Mouse (Mus musculus): ENCODE data around the gene Acss2. TPM values are rescaled to one million over a fixed set of nuclear protein-coding genes. Genes with fewer than 3 reads are reported as not detected.

Acss2 gene
- polyA plus RNA-seq, 1 experiment from 2014 or later = 9.5 TPM

DNA sequence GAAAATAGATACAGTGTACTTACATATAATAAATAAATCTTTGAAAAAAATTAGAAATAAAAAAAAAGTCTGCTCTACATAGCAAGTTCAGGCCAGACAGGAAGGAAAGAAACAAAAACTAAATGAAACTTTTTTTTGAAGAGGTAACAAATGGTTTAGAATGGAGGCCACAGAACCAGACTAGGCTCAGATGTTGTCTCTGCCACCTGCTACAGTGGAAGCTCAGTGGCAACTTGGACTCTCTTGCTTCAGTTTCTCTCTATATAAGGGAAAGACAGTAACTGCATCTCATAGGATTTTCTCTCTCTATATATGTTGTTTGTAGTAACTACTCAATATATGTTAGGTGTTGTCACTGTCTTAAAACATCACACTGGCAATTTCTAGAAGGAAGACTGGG, 34.6 kb downstream of the Acss2 start:
- no peaks in the 10 kb centered on the region for H3K36me3 ChIP-seq (ENCODE audit: control insufficient read depth, insufficient read depth, low read length)
- H3K9me3 ChIP-seq (ENCODE audit: control insufficient read depth, low read depth, low read length) = no peaks in the 10 kb centered on the region
- no peak overlapping the region for H3K9ac ChIP-seq (replicated peaks; ENCODE audit: low read depth, low read length)
- H3K4me1 ChIP-seq (ENCODE audit: control insufficient read depth, insufficient read depth, low read length) = no peaks in the 10 kb centered on the region
- H3K4me2 ChIP-seq (replicated peaks; ENCODE audit: low read depth, low read length) = no peak overlapping the region
- peak overlapping the region; percentile 57; the same call in 1 of the 2 replicates for H3K27ac ChIP-seq (ENCODE audit: low read length)
- H3K27me3 ChIP-seq (ENCODE audit: control insufficient read depth, insufficient read depth, low read length) = no peaks in the 10 kb centered on the region
- no peak overlapping the region for H3K4me3 ChIP-seq (ENCODE audit: low read depth, low read length)
- no peak for ATAC-seq (ENCODE audit: insufficient number of reproducible peaks, insufficient read depth, low FRiP score, low read depth)

DNA sequence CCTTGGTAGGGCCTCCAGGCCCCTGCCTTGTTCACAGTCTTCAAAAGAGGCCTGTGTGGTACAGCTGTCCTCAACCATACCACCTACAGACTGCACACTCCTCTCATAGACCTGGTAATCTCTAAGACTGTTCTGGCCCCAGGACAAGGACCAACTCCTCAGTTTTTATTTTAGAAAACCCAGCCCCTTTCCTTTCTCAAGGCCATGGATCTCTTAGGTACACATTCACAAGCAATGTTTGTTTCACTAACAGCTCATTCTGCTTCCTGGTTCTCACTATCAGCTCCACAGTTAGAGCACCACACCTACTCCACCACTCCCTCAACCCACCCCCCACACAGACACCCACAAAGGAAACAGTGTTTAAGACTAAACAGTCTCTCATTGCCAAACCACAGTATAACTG, 35.2 kb downstream of the Acss2 start:
- H3K36me3 ChIP-seq (ENCODE audit: control insufficient read depth, insufficient read depth, low read length) = no peaks in the 10 kb centered on the region
- peak overlapping the region; percentile 57; the same call in 1 of the 2 replicates for H3K27ac ChIP-seq (ENCODE audit: low read length)
- no peaks in the 10 kb centered on the region for H3K4me1 ChIP-seq (ENCODE audit: control insufficient read depth, insufficient read depth, low read length)
- no peak overlapping the region for H3K4me3 ChIP-seq (ENCODE audit: low read depth, low read length)
- no peaks in the 10 kb centered on the region for H3K9me3 ChIP-seq (ENCODE audit: control insufficient read depth, low read depth, low read length)
- no peaks in the 10 kb centered on the region for H3K27me3 ChIP-seq (ENCODE audit: control insufficient read depth, insufficient read depth, low read length)
- H3K9ac ChIP-seq (replicated peaks; ENCODE audit: low read depth, low read length) = no peak overlapping the region
- ATAC-seq (ENCODE audit: insufficient number of reproducible peaks, insufficient read depth, low FRiP score, low read depth) = peak; percentile 77
- no peak overlapping the region for H3K4me2 ChIP-seq (replicated peaks; ENCODE audit: low read depth, low read length)

DNA sequence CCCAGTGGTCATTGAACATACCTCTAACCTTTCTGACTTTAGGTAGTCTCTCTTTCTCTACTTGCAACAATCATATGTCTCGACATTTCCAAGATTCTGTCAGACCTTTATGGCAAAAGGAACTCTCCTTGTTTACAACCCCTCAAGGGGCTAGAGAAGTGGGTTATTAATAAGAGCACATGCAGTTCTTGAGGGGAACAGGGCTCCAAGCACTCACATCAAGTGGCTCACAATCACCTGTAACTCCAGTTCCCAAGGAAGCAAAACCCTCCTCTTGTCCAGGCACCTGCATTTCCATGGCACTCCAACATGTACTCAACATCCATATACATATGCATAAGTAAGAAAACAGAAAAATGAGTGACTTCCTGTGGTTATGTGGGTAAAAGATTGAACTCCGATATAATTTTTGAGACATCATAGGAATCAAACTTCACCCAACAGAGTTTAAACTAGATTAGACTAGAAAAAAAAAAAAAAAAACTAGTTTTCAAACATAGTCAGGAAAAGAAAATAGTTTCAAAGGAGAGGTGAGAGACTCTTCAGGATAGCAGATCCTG, 36.8 kb downstream of the Acss2 start:
- ATAC-seq (ENCODE audit: insufficient number of reproducible peaks, insufficient read depth, low FRiP score, low read depth) = no peak
- WGBS = 85% methylated on average over 2 of the region's 2 CpGs
- no peaks in the 10 kb centered on the region for H3K4me1 ChIP-seq (ENCODE audit: control insufficient read depth, insufficient read depth, low read length)

DNA sequence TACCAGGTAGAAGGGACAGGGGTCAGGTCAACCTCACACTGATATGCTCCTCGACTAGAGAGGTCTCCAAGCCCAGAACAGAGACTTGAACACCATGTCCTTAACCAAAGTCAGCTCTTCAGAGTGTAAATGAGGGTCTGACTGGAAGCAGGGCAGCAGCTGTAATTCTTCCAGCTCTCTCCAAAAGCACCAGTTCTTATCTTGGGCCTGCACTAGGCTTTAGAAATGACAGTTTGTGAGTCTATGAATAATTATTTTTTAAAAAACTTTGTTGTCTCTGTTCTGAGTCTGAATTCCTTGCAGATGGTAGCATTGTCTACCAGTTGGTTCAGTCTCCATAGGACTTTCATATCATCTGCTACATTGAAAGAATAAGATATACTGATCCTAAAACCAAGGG, 44.5 kb downstream of the Acss2 start:
- Histone ChIP-seq H3K4me2 (replicated peaks; ENCODE audit: low read depth, low read length) (no peak overlapping the region), H3K4me1 (ENCODE audit: control insufficient read depth, insufficient read depth, low read length) (no peaks in the 10 kb centered on the region), H3K9me3 (ENCODE audit: control insufficient read depth, low read depth, low read length) (no peaks in the 10 kb centered on the region), H3K27ac (ENCODE audit: low read length) (no peak overlapping the region), H3K4me3 (ENCODE audit: low read depth, low read length) (no peak overlapping the region), H3K36me3 (ENCODE audit: control insufficient read depth, insufficient read depth, low read length) (peaks cover 2% of the 10 kb centered on the region; the same call in 1 of the 2 replicates), H3K27me3 (ENCODE audit: control insufficient read depth, insufficient read depth, low read length) (no peaks in the 10 kb centered on the region), H3K9ac (replicated peaks; ENCODE audit: low read depth, low read length) (no peak overlapping the region)
- WGBS = 48% methylated on average over 1 of the region's 1 CpGs
- ATAC-seq (ENCODE audit: insufficient number of reproducible peaks, insufficient read depth, low FRiP score, low read depth) = no peak

More for the DNA sequence above, 36.8 kb downstream of the Acss2 start:
- Histone ChIP-seq H3K27ac (ENCODE audit: low read length) (no peak overlapping the region), H3K4me3 (ENCODE audit: low read depth, low read length) (no peak overlapping the region), H3K4me2 (replicated peaks; ENCODE audit: low read depth, low read length) (no peak overlapping the region), H3K9ac (replicated peaks; ENCODE audit: low read depth, low read length) (no peak overlapping the region), H3K9me3 (ENCODE audit: control insufficient read depth, low read depth, low read length) (no peaks in the 10 kb centered on the region), H3K36me3 (ENCODE audit: control insufficient read depth, insufficient read depth, low read length) (no peaks in the 10 kb centered on the region), H3K27me3 (ENCODE audit: control insufficient read depth, insufficient read depth, low read length) (no peaks in the 10 kb centered on the region)

DNA sequence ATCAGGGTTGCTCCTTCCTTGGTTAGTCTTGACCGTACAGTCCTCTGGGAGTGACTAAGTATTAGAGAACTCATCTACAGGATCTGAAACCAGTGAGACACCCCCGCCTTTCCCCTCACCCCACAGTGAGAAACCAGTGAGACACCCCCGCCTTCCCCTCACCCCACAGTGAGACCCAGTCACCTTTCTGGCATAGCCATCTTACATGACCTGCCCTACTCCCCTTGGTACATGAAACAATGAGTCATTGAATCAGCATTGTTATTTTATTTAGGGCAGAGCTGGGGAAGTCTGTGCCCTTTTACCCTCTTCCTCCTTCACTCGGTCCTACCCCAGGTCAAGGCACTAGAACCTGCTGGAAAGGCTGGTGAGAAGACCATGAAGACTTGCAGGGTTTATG, 45.2 kb downstream of the Acss2 start:
- no peaks in the 10 kb centered on the region for H3K27me3 ChIP-seq (ENCODE audit: control insufficient read depth, insufficient read depth, low read length)
- 79% methylated on average over 4 of the region's 4 CpGs for WGBS
- no peak overlapping the region for H3K4me2 ChIP-seq (replicated peaks; ENCODE audit: low read depth, low read length)
- ATAC-seq (ENCODE audit: insufficient number of reproducible peaks, insufficient read depth, low FRiP score, low read depth) = no peak
- no peaks in the 10 kb centered on the region for H3K9me3 ChIP-seq (ENCODE audit: control insufficient read depth, low read depth, low read length)
- peaks cover 2% of the 10 kb centered on the region; the same call in 1 of the 2 replicates for H3K36me3 ChIP-seq (ENCODE audit: control insufficient read depth, insufficient read depth, low read length)
- no peak overlapping the region for H3K9ac ChIP-seq (replicated peaks; ENCODE audit: low read depth, low read length)
- H3K4me3 ChIP-seq (ENCODE audit: low read depth, low read length) = no peak overlapping the region
- H3K4me1 ChIP-seq (ENCODE audit: control insufficient read depth, insufficient read depth, low read length) = no peaks in the 10 kb centered on the region
- no peak overlapping the region for H3K27ac ChIP-seq (ENCODE audit: low read length)

DNA sequence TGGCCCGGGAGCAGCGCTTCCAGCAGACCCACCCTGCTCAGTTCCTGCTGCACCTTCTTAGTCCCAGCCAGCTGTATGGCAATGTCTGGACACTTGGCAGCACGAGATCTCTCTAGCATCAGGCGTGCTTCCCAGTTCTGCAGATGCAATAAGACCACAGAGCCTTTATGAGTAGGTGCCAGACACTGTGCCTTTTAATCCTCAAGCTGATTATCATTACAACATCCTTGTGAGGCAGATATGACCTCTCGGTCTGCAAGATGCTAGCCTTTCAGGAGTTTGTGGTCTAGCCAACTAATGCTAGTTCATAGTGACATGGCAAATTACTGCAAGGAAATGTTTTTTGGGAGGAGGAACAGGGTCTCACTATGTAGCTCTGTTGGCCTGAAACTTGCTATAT, 50.0 kb downstream of the Acss2 start:
- no peak for ATAC-seq (ENCODE audit: insufficient number of reproducible peaks, insufficient read depth, low FRiP score, low read depth)
- WGBS = 90% methylated on average over 5 of the region's 5 CpGs
- no peak overlapping the region for H3K4me2 ChIP-seq (replicated peaks; ENCODE audit: low read depth, low read length)
- no peak overlapping the region for H3K4me3 ChIP-seq (ENCODE audit: low read depth, low read length)
- H3K36me3 ChIP-seq (ENCODE audit: control insufficient read depth, insufficient read depth, low read length) = peaks cover 2% of the 10 kb centered on the region; the same call in 1 of the 2 replicates
- no peaks in the 10 kb centered on the region for H3K27me3 ChIP-seq (ENCODE audit: control insufficient read depth, insufficient read depth, low read length)
- H3K9ac ChIP-seq (replicated peaks; ENCODE audit: low read depth, low read length) = no peak overlapping the region
- no peaks in the 10 kb centered on the region for H3K9me3 ChIP-seq (ENCODE audit: control insufficient read depth, low read depth, low read length)
- no peaks in the 10 kb centered on the region for H3K4me1 ChIP-seq (ENCODE audit: control insufficient read depth, insufficient read depth, low read length)
- H3K27ac ChIP-seq (ENCODE audit: low read length) = no peak overlapping the region

DNA sequence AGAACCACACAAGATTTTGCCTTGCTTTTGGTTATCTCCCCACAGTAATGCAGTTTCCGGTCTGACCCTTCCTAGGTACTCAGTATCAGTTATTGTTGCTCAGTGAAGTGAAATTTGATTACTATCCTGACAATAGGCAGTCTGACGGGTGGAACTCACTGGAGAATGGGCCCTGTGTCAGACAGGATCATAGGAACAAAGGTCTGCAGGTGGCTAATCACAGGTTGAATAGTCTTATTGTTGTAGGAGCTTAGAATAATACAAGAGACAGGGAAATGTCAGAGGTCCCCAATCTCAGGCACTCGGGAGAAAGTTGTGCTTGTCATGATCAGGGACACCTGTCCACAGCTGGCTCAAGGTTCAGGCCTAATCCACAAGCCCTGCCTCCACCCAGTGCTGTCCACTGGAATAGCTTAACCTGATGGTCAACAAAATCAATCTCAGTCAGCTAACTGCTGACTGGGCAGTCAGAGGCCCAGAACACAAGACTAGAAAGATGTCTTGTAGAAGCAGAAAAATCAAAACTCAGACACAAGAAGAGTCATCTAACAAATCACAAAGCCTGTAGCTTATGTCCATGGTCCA, 51.6 kb downstream of the Acss2 start:
- no peak overlapping the region for H3K4me3 ChIP-seq (ENCODE audit: low read depth, low read length)
- H3K27ac ChIP-seq (ENCODE audit: low read length) = no peak overlapping the region
- no peaks in the 10 kb centered on the region for H3K9me3 ChIP-seq (ENCODE audit: control insufficient read depth, low read depth, low read length)
- no peak overlapping the region for H3K4me2 ChIP-seq (replicated peaks; ENCODE audit: low read depth, low read length)
- H3K9ac ChIP-seq (replicated peaks; ENCODE audit: low read depth, low read length) = no peak overlapping the region
- peaks cover 2% of the 10 kb centered on the region; the same call in 1 of the 2 replicates for H3K36me3 ChIP-seq (ENCODE audit: control insufficient read depth, insufficient read depth, low read length)
- H3K27me3 ChIP-seq (ENCODE audit: control insufficient read depth, insufficient read depth, low read length) = no peaks in the 10 kb centered on the region
- no peak for ATAC-seq (ENCODE audit: insufficient number of reproducible peaks, insufficient read depth, low FRiP score, low read depth)
- 44% methylated on average over 3 of the region's 3 CpGs for WGBS
- H3K4me1 ChIP-seq (ENCODE audit: control insufficient read depth, insufficient read depth, low read length) = no peaks in the 10 kb centered on the region

DNA sequence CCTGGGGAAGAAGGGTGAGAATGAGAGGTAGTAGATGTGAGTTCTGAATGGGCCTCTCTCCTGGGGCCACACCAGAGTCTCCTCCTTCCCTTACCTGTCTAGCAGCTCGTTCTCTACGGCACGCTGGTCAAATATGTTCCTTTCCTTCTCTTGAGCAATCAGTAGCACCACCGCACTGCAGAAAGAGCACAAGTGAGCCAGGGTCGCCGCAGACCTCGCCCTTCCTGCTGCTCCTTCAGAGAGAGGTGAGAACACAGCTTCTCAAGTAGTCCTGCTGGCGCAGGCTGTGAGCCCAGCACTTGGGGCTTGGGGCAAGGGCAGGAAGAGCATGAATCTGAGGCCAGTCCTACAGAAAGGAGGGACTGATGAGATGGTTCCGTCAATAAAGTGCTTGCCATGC, 55.3 kb downstream of the Acss2 start:
- no peaks in the 10 kb centered on the region for H3K9me3 ChIP-seq (ENCODE audit: control insufficient read depth, low read depth, low read length)
- no peak overlapping the region for H3K4me2 ChIP-seq (replicated peaks; ENCODE audit: low read depth, low read length)
- no peaks in the 10 kb centered on the region for H3K4me1 ChIP-seq (ENCODE audit: control insufficient read depth, insufficient read depth, low read length)
- no peaks in the 10 kb centered on the region for H3K36me3 ChIP-seq (ENCODE audit: control insufficient read depth, insufficient read depth, low read length)
- no peaks in the 10 kb centered on the region for H3K27me3 ChIP-seq (ENCODE audit: control insufficient read depth, insufficient read depth, low read length)
- WGBS = 85% methylated on average over 9 of the region's 9 CpGs
- no peak overlapping the region for H3K9ac ChIP-seq (replicated peaks; ENCODE audit: low read depth, low read length)
- no peak for ATAC-seq (ENCODE audit: insufficient number of reproducible peaks, insufficient read depth, low FRiP score, low read depth)
- H3K4me3 ChIP-seq (ENCODE audit: low read depth, low read length) = no peak overlapping the region
- no peak overlapping the region for H3K27ac ChIP-seq (ENCODE audit: low read length)

DNA sequence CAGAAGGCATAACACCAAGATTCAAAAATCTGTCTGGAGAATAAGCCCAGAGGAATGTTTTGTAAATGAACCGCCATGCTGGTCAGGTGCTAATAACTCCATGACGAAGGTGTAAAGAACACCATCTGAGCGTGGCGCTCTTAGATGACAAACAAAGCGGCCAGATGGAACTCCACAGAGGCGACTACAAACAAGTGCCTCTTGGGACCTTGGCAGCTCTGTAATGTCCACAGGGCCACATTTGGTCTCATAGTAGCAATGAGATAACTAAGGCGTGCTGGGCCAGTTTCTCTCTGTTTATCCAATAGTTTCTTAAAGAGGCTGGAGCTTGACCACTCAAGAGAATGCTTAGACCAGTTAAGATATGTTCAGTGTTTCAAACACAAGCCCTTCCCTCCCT, 56.2 kb downstream of the Acss2 start:
- 90% methylated on average over 7 of the region's 7 CpGs for WGBS

More for the DNA sequence above, 56.2 kb downstream of the Acss2 start:
- Histone ChIP-seq H3K9me3 (ENCODE audit: control insufficient read depth, low read depth, low read length) (no peaks in the 10 kb centered on the region), H3K9ac (replicated peaks; ENCODE audit: low read depth, low read length) (no peak overlapping the region), H3K4me3 (ENCODE audit: low read depth, low read length) (no peak overlapping the region), H3K4me1 (ENCODE audit: control insufficient read depth, insufficient read depth, low read length) (no peaks in the 10 kb centered on the region), H3K36me3 (ENCODE audit: control insufficient read depth, insufficient read depth, low read length) (no peaks in the 10 kb centered on the region), H3K4me2 (replicated peaks; ENCODE audit: low read depth, low read length) (no peak overlapping the region), H3K27me3 (ENCODE audit: control insufficient read depth, insufficient read depth, low read length) (no peaks in the 10 kb centered on the region), H3K27ac (ENCODE audit: low read length) (no peak overlapping the region)
- ATAC-seq (ENCODE audit: insufficient number of reproducible peaks, insufficient read depth, low FRiP score, low read depth) = no peak

Measured in stomach, embryonic 14.5 days (tissue).